Mouse (Mus musculus) small intestine, adult 2 months (tissue): ENCODE data around the gene Abhd12b. TPM values are rescaled to one million over a fixed set of nuclear protein-coding genes. Genes with fewer than 3 reads are reported as not detected.

Source experiments
- H3K27ac ChIP-seq: fragments of 200-500 bp; 2 replicates; pipeline ENCODE4 v1.5.1; 2012; ENCODE audit warnings: low read depth, low read length, control low read depth, inconsistent platforms; ENCODE audit not compliant: insufficient read depth
- H3K27me3 ChIP-seq: fragments of 200-500 bp; 2 replicates; pipeline ENCODE4 v1.6.1; 2012; ENCODE audit warnings: mild to moderate bottlenecking, moderate library complexity, low read length, inconsistent platforms; ENCODE audit not compliant: control insufficient read depth, insufficient read depth
- H3K36me3 ChIP-seq: fragments of 200-500 bp; 2 replicates; pipeline ENCODE4 v1.6.1; 2012; ENCODE audit warnings: mild to moderate bottlenecking, low read length, control low read depth, inconsistent platforms; ENCODE audit not compliant: control insufficient read depth, insufficient read depth
- H3K4me1 ChIP-seq: fragments of 200-500 bp; 2 replicates; pipeline ENCODE4 v1.6.1; 2012; ENCODE audit warnings: low read length, inconsistent platforms, mixed read lengths; ENCODE audit not compliant: control insufficient read depth, insufficient read depth, insufficient read length
- H3K4me3 ChIP-seq: fragments of 200-500 bp; 2 replicates; pipeline ENCODE4 v1.5.1; 2012; ENCODE audit warnings: low read depth, mild to moderate bottlenecking, control low read depth, inconsistent platforms, low read length, moderate library complexity
- CTCF ChIP-seq: fragments of 200-500 bp; IDR thresholded peaks from 2 replicates; pipeline ENCODE4 v1.5.1; 2012; ENCODE audit warnings: low read depth, mild to moderate bottlenecking, control low read depth, inconsistent platforms, low read length, moderate library complexity, mixed read lengths; ENCODE audit not compliant: insufficient replicate concordance, insufficient read length; ENCODE audit errors: extremely low read depth
- POLR2A ChIP-seq: fragments of 200-500 bp; IDR thresholded peaks from 2 replicates; pipeline ENCODE4 v1.6.1; 2012; ENCODE audit warnings: low read depth, mild to moderate bottlenecking, control low read depth, inconsistent platforms, low read length, moderate library complexity
- WGBS: fragments of 180-500 bp; shearing (Covaris S2); methylation state at CpG from one replicate; pipeline ENCODE4 v1.1.7; 2018; 5-methylcytosine and 5-hydroxymethylcytosine counted together
- polyA plus RNA-seq: library from polyadenylated mRNA; depleted of rRNA; stranded (reverse); fragments of >200 nt; gene quantifications from 2 replicates; pipeline ENCODE4 v1.2.3, GENCODE M21; 2012; rRNA removed

The Abhd12b gene
- polyA plus RNA-seq = not detected in 2 replicates

DNA sequence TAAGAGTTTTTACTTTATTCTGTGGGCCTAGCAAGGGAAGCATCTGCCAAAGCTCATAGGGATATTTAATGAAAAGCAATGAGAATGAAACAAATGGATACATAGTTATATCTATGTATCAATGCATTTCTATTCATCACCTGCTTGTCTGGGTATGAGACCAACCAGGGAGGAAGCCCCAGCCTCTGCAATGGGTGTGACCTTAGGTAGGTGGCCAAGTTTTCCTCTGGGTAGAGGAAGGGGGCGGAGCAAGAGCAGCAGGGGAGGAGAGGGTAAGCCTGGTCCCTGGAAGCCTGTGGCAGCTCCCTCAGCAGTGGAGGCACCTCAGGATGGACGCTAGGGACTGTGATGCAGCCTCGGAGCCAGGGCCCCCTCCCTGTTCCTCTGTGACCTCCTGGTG, at the start of gene Abhd12b:
Gene Abhd12b (plus strand): TSS at position 301 of the 400 bp plus-strand sequence.
- Histone ChIP-seq H3K27me3 (no peaks in the 10 kb centered on the region), H3K36me3 (no peaks in the 10 kb centered on the region), H3K27ac (no peak within 1 kb of the TSS), H3K4me3 (no peak within 1 kb of the TSS), H3K4me1 (peaks cover under 1% of the 10 kb centered on the region; the same call in 1 of the 2 replicates)
- WGBS = 59% methylated on average over 3 of the region's 3 CpGs
- TF ChIP-seq POLR2A (no peak), CTCF (no peak)

DNA sequence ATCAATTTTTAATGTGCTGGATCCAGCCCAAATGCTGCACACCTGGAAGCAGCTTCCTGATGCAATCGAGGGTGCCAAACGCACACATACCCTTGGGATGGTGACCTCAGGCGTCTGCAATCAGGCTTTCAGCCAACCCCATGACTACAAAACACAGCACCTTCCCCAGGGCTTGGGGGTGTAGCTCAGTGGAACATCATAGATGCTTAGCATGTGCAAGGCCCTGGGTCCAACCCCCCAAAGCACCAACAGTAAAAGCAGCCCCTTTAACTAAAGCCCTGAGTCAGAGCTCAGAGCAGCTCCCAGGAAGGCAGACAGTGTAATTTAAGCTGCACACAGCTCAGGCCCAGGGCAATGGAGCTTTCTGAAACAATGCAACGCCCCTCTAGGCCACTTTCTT, 49.7 kb upstream of the Abhd12b start:
- 33% methylated on average over 4 of the region's 4 CpGs for WGBS
- TF ChIP-seq POLR2A (no peak), CTCF (no peak)
- no peaks in the 10 kb centered on the region for H3K36me3 ChIP-seq
- no peaks in the 10 kb centered on the region for H3K27me3 ChIP-seq
- peaks cover 6% of the 10 kb centered on the region; the same call in 1 of the 2 replicates for H3K4me1 ChIP-seq
- H3K4me3 ChIP-seq = no peak overlapping the region
- no peak overlapping the region for H3K27ac ChIP-seq

DNA sequence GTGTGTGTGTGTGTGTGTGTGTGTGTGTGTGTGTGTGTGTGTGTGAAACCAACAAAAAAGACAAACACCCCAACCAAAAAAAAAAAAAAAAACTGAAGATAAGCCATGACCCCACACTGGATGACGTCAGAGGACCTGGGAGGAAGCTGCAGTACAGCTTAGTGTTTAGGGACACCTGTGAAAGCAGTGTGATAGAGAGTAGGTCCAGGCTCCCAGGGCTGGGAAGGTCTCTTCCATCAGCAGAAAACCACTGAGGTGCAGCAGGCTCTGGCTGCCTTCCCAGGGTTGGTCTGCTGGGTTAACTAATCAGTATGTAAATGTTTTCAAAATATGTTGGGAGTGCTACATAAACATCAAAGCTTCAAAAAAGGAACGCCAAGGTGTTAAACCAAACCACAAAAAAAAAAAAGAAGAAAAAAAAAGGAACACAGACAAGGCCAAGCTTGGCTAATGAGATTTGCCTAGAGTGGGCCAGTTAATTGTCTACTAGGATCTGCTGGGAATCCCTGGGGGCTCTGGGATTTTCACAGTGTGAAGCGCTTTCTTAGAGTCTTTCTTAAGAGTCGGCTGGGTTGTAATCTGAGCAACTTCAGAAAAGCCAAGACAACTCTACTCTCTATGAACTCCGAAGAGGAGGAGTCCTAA, 49.0 kb upstream of the Abhd12b start:
- Histone ChIP-seq H3K36me3 (no peaks in the 10 kb centered on the region), H3K27ac (no peak overlapping the region), H3K4me1 (peaks cover 6% of the 10 kb centered on the region; the same call in 1 of the 2 replicates), H3K27me3 (no peaks in the 10 kb centered on the region), H3K4me3 (no peak overlapping the region)
- WGBS = 68% methylated on average over 5 of the region's 5 CpGs
- no peak for TF ChIP-seq CTCF
- no peak for TF ChIP-seq POLR2A

DNA sequence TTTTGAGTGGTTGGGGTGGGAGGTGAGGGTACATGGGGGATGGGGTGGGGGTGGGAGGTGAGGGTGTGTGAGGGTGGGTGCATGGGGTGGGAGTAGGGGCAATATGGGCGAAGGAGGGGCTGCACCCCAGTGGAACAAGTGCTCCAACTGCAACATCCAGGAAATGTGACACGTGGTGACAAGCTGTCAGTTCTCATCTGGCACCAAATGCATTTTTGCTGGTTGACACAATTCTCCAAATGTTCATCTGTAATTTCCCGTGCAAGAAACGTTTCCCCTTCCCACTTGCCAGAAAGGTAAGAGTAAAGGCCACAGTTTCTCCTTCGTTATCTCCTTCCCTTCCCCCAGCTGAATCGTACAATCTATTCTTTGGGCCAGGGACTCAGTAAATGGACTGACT, 48.1 kb upstream of the Abhd12b start:
- no peaks in the 10 kb centered on the region for H3K36me3 ChIP-seq
- peaks cover 13% of the 10 kb centered on the region; the same call in 1 of the 2 replicates for H3K4me1 ChIP-seq
- H3K27me3 ChIP-seq = no peaks in the 10 kb centered on the region
- WGBS = 74% methylated on average over 6 of the region's 6 CpGs
- no peak overlapping the region for H3K4me3 ChIP-seq
- H3K27ac ChIP-seq = no peak overlapping the region
- no peak for TF ChIP-seq POLR2A
- TF ChIP-seq CTCF = no peak

DNA sequence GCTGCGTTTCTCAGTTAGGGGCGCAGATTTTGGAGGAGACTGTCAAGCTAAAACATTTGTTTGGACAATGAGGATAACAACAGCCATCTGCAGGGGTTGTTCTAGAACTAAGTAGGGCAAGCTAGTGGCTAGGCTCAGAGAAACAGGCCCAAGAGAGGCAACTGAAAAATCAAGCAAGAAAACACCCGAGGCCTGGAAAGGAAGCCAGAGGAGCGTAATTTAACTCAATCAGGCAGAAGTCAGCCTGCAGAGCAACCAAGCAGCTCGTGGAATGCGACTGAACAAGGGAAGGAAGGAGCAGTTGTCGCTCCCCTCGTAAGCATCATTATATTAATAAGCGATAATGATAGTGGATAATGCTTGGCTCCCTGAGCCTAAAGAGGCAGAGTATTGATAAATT, 47.4 kb upstream of the Abhd12b start:
- Histone ChIP-seq H3K27me3 (no peaks in the 10 kb centered on the region), H3K27ac (no peak overlapping the region), H3K4me3 (no peak overlapping the region), H3K4me1 (peaks cover 13% of the 10 kb centered on the region; the same call in 1 of the 2 replicates), H3K36me3 (no peaks in the 10 kb centered on the region)
- 84% methylated on average over 9 of the region's 9 CpGs for WGBS
- TF ChIP-seq POLR2A (no peak), CTCF (no peak)

DNA sequence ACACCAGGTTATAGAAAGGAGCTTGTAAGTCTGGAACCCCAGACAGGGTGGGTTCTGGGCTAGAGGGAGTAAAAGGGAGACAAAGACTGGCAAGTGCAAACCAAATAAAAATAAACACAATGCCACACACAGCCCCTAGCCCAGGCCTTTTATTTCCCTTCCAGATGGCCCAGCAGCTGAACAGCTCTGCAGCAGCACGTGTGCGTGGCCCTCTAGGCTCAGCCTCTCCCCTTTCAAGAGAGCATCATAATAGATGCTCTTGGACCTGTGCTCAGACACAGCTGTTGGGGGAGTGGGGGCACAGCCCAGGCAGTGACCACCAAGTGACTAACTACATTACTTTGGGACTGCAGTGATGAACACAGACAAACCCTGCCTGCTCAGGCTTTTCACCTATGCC, 45.8 kb upstream of the Abhd12b start:
- H3K27me3 ChIP-seq = no peaks in the 10 kb centered on the region
- no peak overlapping the region for H3K4me3 ChIP-seq
- 82% methylated on average over 2 of the region's 2 CpGs for WGBS
- no peak for TF ChIP-seq CTCF
- TF ChIP-seq POLR2A = no peak
- H3K4me1 ChIP-seq = peaks cover 10% of the 10 kb centered on the region
- no peaks in the 10 kb centered on the region for H3K36me3 ChIP-seq
- no peak overlapping the region for H3K27ac ChIP-seq

DNA sequence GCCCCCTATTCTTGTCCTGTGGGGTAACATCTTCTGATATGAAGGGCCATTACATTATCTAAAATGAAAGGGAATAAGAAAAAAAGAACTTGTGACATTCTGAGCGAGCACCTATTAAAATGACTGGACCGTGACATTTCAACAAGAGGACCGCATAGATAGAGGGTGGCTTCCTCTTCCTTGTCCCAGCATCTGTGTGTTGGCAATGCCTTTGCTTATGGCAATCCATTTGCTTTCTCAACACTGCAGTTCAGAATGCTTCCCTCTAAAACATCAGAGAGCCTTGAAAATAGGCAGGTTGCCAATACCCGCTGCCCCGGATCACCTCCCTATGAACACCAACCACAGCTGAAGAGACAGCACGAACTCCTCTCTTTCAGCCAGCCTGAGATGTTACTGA, 44.0 kb upstream of the Abhd12b start:
- Histone ChIP-seq H3K27ac (no peak overlapping the region), H3K4me3 (peak overlapping the region; percentile 7; the same call in 1 of the 2 replicates), H3K27me3 (no peaks in the 10 kb centered on the region), H3K4me1 (peaks cover 10% of the 10 kb centered on the region), H3K36me3 (no peaks in the 10 kb centered on the region)
- no peak for TF ChIP-seq CTCF
- no peak for TF ChIP-seq POLR2A
- 28% methylated on average over 6 of the region's 6 CpGs for WGBS
